Mouse (Mus musculus) lung, postnatal 0 days (tissue): ENCODE data around the gene Ptpn11. TPM values are rescaled to one million over a fixed set of nuclear protein-coding genes. Genes with fewer than 3 reads are reported as not detected.

Source experiments
- ATAC-seq: fragments of 200-750 bp; cut with Nextera tagmentation; 2 replicates; pipeline ENCODE4 v1.8.0; 2017; ENCODE audit warnings: moderate library complexity
- DNase-seq: peaks from one replicate; pipeline ENCODE4 v3.0.0-alpha.2; 2016; ENCODE audit warnings: low spot score
- H3K27ac ChIP-seq: fragments of 300-500 bp; sonication (generic); 2 replicates; pipeline ENCODE4 v1.5.1; 2014; ENCODE audit warnings: antibody characterized with exemption, mild to moderate bottlenecking, low read length, mixed read lengths
- H3K27me3 ChIP-seq: fragments of 300-500 bp; sonication (generic); replicated peaks from 2 replicates; pipeline ENCODE4 v1.6.1; 2014; ENCODE audit warnings: low read length, mixed read lengths; ENCODE audit not compliant: insufficient read depth
- H3K36me3 ChIP-seq: fragments of 300-500 bp; sonication (generic); 2 replicates; pipeline ENCODE4 v1.6.1; 2014; ENCODE audit warnings: low read length, mixed read lengths; ENCODE audit not compliant: insufficient read depth
- H3K4me1 ChIP-seq: fragments of 300-500 bp; sonication (generic); 2 replicates; pipeline ENCODE4 v1.6.1; 2014; ENCODE audit warnings: antibody characterized with exemption, low read depth, low read length, mixed read lengths; ENCODE audit not compliant: insufficient read depth
- H3K4me2 ChIP-seq: fragments of 300-500 bp; sonication (generic); replicated peaks from 2 replicates; pipeline ENCODE4 v1.6.1; 2014; ENCODE audit warnings: low read depth, mild to moderate bottlenecking, low read length, moderate library complexity, mixed read lengths
- H3K4me3 ChIP-seq: fragments of 300-500 bp; sonication (generic); 2 replicates; pipeline ENCODE4 v1.5.1; 2014; ENCODE audit warnings: low read depth, low read length
- H3K9ac ChIP-seq: fragments of 300-500 bp; sonication (generic); replicated peaks from 2 replicates; pipeline ENCODE4 v1.6.1; 2014; ENCODE audit warnings: low read depth, mild to moderate bottlenecking
- H3K9me3 ChIP-seq: fragments of 300-500 bp; sonication (generic); 2 replicates; pipeline ENCODE4 v1.6.1; 2016; ENCODE audit warnings: low read length, mixed read lengths
- CTCF ChIP-seq: IDR thresholded peaks from 2 replicates; pipeline ENCODE4 v1.5.1; 2016; ENCODE audit warnings: antibody characterized with exemption, mild to moderate bottlenecking
- EP300 ChIP-seq: IDR thresholded peaks from 2 replicates; pipeline ENCODE4 v1.6.1; 2016; ENCODE audit warnings: antibody characterized with exemption, mild to moderate bottlenecking, control low read depth
- WGBS: fragments of 180-500 bp; shearing (Covaris S2); extraction: QIAGEN DNeasy Blood & Tissue Kit; methylation state at CpG from one replicate; pipeline ENCODE4 v1.1.7; 2014; 5-methylcytosine and 5-hydroxymethylcytosine counted together
- polyA plus RNA-seq: library from polyadenylated mRNA; unstranded; fragments of >200 nt; fragmentation: Nextera tagmentation; extraction: Ambion mirVana; gene quantifications from 2 replicates; pipeline ENCODE4 v1.2.1, GENCODE M21; 2015

Ptpn11 gene
- polyA plus RNA-seq: 19.7 and 20.0 TPM in 2 replicates

DNA sequence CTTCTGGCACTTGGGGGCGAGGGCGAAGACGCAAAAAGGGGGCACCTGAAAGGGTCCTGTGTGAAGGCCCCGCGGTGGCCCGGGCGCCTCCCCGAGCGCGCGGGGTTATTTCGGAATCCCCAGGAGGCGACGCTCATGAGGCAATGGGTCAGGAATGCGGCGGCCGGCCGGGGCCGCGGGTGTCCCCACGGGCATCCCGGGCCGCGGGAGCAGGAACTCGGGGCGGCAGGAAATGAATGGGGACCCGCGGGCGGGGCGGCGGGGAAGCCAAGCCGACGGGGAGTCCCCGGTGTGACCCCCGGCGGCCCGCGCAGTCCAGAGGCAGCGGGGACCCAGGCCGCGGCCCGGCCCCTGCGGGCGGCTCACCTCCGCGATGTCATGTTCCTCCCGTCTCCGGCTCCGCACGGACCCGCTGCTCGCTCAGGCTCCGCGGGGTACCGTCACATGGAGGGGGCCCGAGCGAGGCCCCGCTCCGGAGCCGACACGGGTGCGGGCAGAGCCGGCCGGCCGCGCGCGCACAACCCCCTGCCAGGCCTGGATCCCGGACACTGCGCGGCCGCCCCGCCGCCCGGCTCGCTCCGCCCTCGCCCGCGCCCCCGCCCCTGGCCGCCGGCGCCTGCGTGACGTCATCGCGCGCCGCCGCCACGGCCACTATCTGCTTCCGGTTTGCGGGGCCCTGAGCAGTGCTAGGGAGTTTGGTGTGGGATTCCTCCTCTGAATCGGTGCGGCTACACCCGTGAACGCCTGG, at the start of gene Ptpn11:
Ptpn11 (minus strand) TSS at position 562 of the 748 bp plus-strand sequence.
- peak; percentile 93 for DNase-seq
- no peaks in the 10 kb centered on the region for H3K36me3 ChIP-seq
- 3% methylated on average over 39 of the region's 98 CpGs for WGBS
- H3K9me3 ChIP-seq: no peaks in the 10 kb centered on the region
- H3K4me3 ChIP-seq: peak within 1 kb of the TSS; percentile 98
- H3K27me3 ChIP-seq: no peaks in the 10 kb centered on the region
- TF ChIP-seq CTCF: peak; percentile 38
- TF ChIP-seq EP300: no peak
- ATAC-seq: peak; percentile 97
- peak within 1 kb of the TSS; percentile 94 for H3K9ac ChIP-seq
- H3K27ac ChIP-seq: peak within 1 kb of the TSS; percentile 90
- peaks cover 8% of the 10 kb centered on the region; the same call in 1 of the 2 replicates for H3K4me1 ChIP-seq
- peak within 1 kb of the TSS; percentile 58 for H3K4me2 ChIP-seq

GRCm38 (mm10) chr5:121239846-121240245, 48.6 kb upstream of the Ptpn11 start:
- no peak overlapping the region for H3K4me2 ChIP-seq
- TF ChIP-seq EP300: no peak
- no peak for TF ChIP-seq CTCF
- no peak for DNase-seq

DNA sequence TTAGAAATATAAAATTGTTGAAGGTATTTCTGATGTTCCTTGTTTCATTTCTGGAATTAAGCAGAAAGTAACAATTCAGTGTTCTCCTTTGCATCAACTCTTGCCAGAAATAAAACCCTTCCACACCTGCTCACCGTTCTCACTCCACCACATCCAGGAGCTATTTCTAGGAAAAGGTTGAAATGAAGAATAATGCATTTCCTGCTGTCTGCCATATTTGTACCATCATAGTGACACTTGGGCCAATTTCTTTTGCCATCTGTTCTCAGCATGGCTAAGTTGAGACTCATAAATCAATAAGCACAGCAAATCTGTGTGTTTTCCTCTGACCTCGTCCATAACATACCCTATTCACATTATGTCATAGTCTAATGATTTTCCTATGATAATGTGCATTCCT, 47.0 kb upstream of the Ptpn11 start:
- no peak overlapping the region for H3K9ac ChIP-seq
- no peaks in the 10 kb centered on the region for H3K4me1 ChIP-seq
- H3K9me3 ChIP-seq: no peaks in the 10 kb centered on the region
- no peak for TF ChIP-seq EP300
- TF ChIP-seq CTCF: no peak
- 70% methylated on average over 2 of the region's 2 CpGs for WGBS
- H3K27me3 ChIP-seq: no peaks in the 10 kb centered on the region
- H3K27ac ChIP-seq: no peak overlapping the region
- H3K4me2 ChIP-seq: no peak overlapping the region
- DNase-seq (no peak), ATAC-seq (no peak)
- H3K36me3 ChIP-seq: no peaks in the 10 kb centered on the region
- no peak overlapping the region for H3K4me3 ChIP-seq

More at GRCm38 (mm10) chr5:121239846-121240245, 48.6 kb upstream of the Ptpn11 start:
- no peak overlapping the region for H3K9ac ChIP-seq
- H3K9me3 ChIP-seq: no peaks in the 10 kb centered on the region
- H3K4me1 ChIP-seq: no peaks in the 10 kb centered on the region
- ATAC-seq: no peak
- no peaks in the 10 kb centered on the region for H3K36me3 ChIP-seq
- 75% methylated on average over 5 of the region's 5 CpGs for whole genome bisulfite sequencing
- no peaks in the 10 kb centered on the region for H3K27me3 ChIP-seq
- H3K4me3 ChIP-seq: no peak overlapping the region
- no peak overlapping the region for H3K27ac ChIP-seq

DNA sequence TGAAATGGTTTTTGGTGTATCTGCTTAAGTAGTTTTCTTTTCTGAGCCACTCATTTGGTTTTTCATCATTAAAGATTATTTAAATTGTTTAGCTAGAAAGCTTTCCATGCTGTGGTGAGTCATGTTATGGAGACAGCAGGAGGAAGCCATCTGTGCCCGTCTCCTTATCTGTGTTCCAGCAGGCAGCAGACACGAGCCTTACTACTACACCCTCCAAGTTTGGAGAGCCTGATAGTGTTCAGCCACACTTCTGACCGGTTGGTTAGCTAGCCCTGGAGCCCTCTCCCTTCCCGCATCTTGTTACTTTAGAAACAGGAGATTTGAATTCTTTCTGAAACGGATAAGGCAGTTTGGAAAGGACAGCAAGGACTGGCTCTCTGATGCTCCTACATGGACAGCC, 45.0 kb upstream of the Ptpn11 start:
- 32% methylated on average over 5 of the region's 5 CpGs for WGBS
- Histone ChIP-seq H3K9ac (no peak overlapping the region), H3K27me3 (no peaks in the 10 kb centered on the region), H3K4me2 (no peak overlapping the region), H3K9me3 (no peaks in the 10 kb centered on the region), H3K4me1 (no peaks in the 10 kb centered on the region), H3K27ac (no peak overlapping the region), H3K36me3 (no peaks in the 10 kb centered on the region), H3K4me3 (no peak overlapping the region)
- DNase-seq (peak; percentile 49), ATAC-seq (peak; percentile 74)
- TF ChIP-seq CTCF (no peak), EP300 (no peak)

DNA sequence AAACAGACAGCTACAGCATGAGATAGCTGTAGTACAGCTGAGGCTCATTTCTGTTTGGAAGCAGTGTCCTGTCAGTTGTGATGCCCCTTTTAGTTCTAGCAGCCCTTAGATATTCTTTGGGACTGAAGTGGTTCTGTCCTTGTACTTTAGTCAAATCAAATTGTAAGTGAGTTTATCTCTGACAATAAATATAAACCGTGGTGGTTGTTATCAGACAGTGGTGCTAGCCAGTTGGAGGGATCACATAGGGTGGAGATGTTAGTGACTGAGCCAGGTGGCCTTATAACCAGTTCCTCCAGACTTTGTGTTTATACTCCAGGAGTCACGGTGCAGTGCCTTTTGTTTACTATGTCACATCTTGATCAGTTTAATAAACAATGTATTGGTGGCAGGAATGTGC, 42.5 kb upstream of the Ptpn11 start:
- Histone ChIP-seq H3K36me3 (no peaks in the 10 kb centered on the region), H3K9me3 (no peaks in the 10 kb centered on the region), H3K27ac (no peak overlapping the region), H3K9ac (no peak overlapping the region), H3K4me2 (no peak overlapping the region), H3K4me3 (no peak overlapping the region), H3K27me3 (no peaks in the 10 kb centered on the region), H3K4me1 (no peaks in the 10 kb centered on the region)
- DNase-seq (no peak), ATAC-seq (no peak)
- TF ChIP-seq EP300 (no peak), CTCF (no peak)
- 52% methylated on average over 2 of the region's 2 CpGs for whole genome bisulfite sequencing

- WGBS: 100% methylated on average over 1 of the region's 1 CpGs
- H3K27ac ChIP-seq: no peak overlapping the region
Measured at GRCm38 (mm10) chr5:121232789-121233188, 41.6 kb upstream of the Ptpn11 start.

More at GRCm38 (mm10) chr5:121232789-121233188, 41.6 kb upstream of the Ptpn11 start:
- ATAC-seq (no peak), DNase-seq (no peak)
- TF ChIP-seq CTCF (no peak), EP300 (no peak)
- Histone ChIP-seq H3K9me3 (no peaks in the 10 kb centered on the region), H3K36me3 (no peaks in the 10 kb centered on the region), H3K27me3 (no peaks in the 10 kb centered on the region), H3K4me2 (no peak overlapping the region), H3K4me1 (no peaks in the 10 kb centered on the region), H3K4me3 (no peak overlapping the region), H3K9ac (no peak overlapping the region)
